Mouse (Mus musculus) granulocyte monocyte progenitor cell, adult 5-6 weeks (primary cell): ENCODE results near the gene Sik1. TPM values are rescaled to one million over a fixed set of nuclear protein-coding genes. Genes with fewer than 3 reads are reported as not detected.

Experiments
- ATAC-seq: replicated peaks from 2 replicates; pipeline ENCODE4 v1.8.0; 2016; ENCODE audit warnings: mild to moderate bottlenecking, moderate TSS enrichment, inconsistent platforms; ENCODE audit not compliant: poor library complexity, severe bottlenecking
- total RNA-seq, 2 experiments: library from RNA; stranded (forward) in 1 of 2; stranded (reverse) in 1 of 2; fragments of 200-712, 200-1000 nt in 1 of 2; fragments of >200 nt in 1 of 2; fragmentation: Nextera tagmentation in 1 of 2; gene quantifications; 2 replicates each; pipeline ENCODE4 v1.2.3; 2014 to 2017

Gene Sik1
- total RNA-seq, 2 experiments from 2014 or later: 10.8 to 12.1 TPM

- no peak for ATAC-seq
Measured at GRCm38 (mm10) chr17:31813938-31814622, 41.5 kb downstream of the Sik1 start.

GRCm38 (mm10) chr17:31811333-31811732, 44.3 kb downstream of the Sik1 start:
- no peak for ATAC-seq

GRCm38 (mm10) chr17:31809894-31810293, 45.7 kb downstream of the Sik1 start:
- no peak for ATAC-seq

- no peak for ATAC-seq
Measured at GRCm38 (mm10) chr17:31809136-31809535, 46.5 kb downstream of the Sik1 start.

GRCm38 (mm10) chr17:31808082-31808875, 47.3 kb downstream of the Sik1 start:
- ATAC-seq: no peak

GRCm38 (mm10) chr17:31806496-31806895, 49.1 kb downstream of the Sik1 start:
- no peak for ATAC-seq

GRCm38 (mm10) chr17:31806025-31806424, 49.6 kb downstream of the Sik1 start:
- ATAC-seq: no peak

- peak; percentile 70 for ATAC-seq
Measured at GRCm38 (mm10) chr17:31805585-31805984, 50.0 kb downstream of the Sik1 start.

GRCm38 (mm10) chr17:31802272-31803017, 53.2 kb downstream of the Sik1 start:
- ATAC-seq: no peak

- ATAC-seq: peak; percentile 91
Measured at GRCm38 (mm10) chr17:31800852-31801363, 54.7 kb downstream of the Sik1 start.

- no peak for ATAC-seq
Measured at GRCm38 (mm10) chr17:31795893-31796292, 59.7 kb downstream of the Sik1 start.

Other genes starting within 250 kb of the Sik1 start
- 0.28 and 4.8 TPM in 2 replicates for gene Cbs, start 218.6 kb downstream of the Sik1 start, total RNA-seq (2014; fragmentation: Nextera tagmentation)
- 0.57 and 0.99 TPM in 2 replicates for gene Cbs, start 218.6 kb downstream of the Sik1 start, total RNA-seq (2017)
- 116 and 155 TPM in 2 replicates for gene U2af1, start 196.9 kb downstream of the Sik1 start, total RNA-seq (2014; fragmentation: Nextera tagmentation)
- 250 and 287 TPM in 2 replicates for gene U2af1, start 196.9 kb downstream of the Sik1 start, total RNA-seq (2017)
- not detected in 2 replicates for gene Cryaa, start 178.0 kb downstream of the Sik1 start, total RNA-seq (2014; fragmentation: Nextera tagmentation)
- not detected in 2 replicates for gene Cryaa, start 178.0 kb downstream of the Sik1 start, total RNA-seq (2017)
- 92.0 and 114 TPM in 2 replicates for gene Rrp1b, start 180.3 kb upstream of the Sik1 start, total RNA-seq (2014; fragmentation: Nextera tagmentation)
- gene Rrp1b, start 180.3 kb upstream of the Sik1 start, total RNA-seq (2017): 46.6 and 47.0 TPM in 2 replicates
- gene Hsf2bp, start 180.5 kb upstream of the Sik1 start, total RNA-seq (2014; fragmentation: Nextera tagmentation): not detected in 2 replicates
- not detected in 2 replicates for gene Hsf2bp, start 180.5 kb upstream of the Sik1 start, total RNA-seq (2017)